Mouse (Mus musculus): ENCODE measurements around the gene Tlr4. TPM values are rescaled to one million over a fixed set of nuclear protein-coding genes. Genes with fewer than 3 reads are reported as not detected.

The Tlr4 gene
- polyA plus RNA-seq, 1 experiment from 2014 or later = 2.5 TPM

DNA sequence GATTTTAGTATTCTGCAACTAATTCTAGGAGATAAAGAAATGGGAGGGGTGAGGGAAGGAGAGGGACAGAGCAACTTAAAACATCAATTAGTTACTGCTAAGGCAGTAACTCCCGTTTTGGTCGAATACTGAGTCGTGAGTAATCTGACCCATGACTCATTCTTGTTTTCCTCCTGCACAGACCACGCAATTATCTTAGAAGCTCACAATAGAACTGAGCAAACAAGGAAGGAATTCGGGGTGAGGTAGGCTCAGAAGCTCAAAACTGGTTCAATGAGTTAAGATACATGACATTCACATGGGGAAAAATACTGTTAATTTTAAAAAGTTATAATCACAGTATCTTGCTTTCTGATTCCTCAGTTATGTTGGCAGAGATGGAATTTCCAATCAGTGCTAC is 1.3 kb downstream of the Tlr4 start:
- Histone ChIP-seq H3K27me3 (ENCODE audit: control insufficient read depth, insufficient read depth, low read depth, low read length) (no peaks in the 10 kb centered on the region), H3K27ac (ENCODE audit: low read length) (no peak overlapping the region), H3K36me3 (ENCODE audit: control insufficient read depth, insufficient read depth) (no peaks in the 10 kb centered on the region), H3K4me3 (ENCODE audit: low read depth, low read length) (peak overlapping the region; percentile 39), H3K9me3 (replicated peaks; ENCODE audit: control insufficient read depth, low read length) (no peaks in the 10 kb centered on the region), H3K4me2 (ENCODE audit: low read depth, low read length) (0 out of 2 replicates have a peak overlapping the region, but pooled peaks have one; percentile 24), H3K4me1 (ENCODE audit: control insufficient read depth, low read depth, low read length) (no peaks in the 10 kb centered on the region), H3K9ac (ENCODE audit: low read depth, low read length) (no peak overlapping the region)
- ATAC-seq (ENCODE audit: low read depth) = peak; percentile 41; the same call in 1 of the 2 replicates
- WGBS (ENCODE audit: insufficient replicate concordance) = 10% methylated on average over 5 of the region's 5 CpGs

- H3K9me3 ChIP-seq (replicated peaks; ENCODE audit: control insufficient read depth, low read length) = no peaks in the 10 kb centered on the region
- H3K36me3 ChIP-seq (ENCODE audit: control insufficient read depth, insufficient read depth) = no peaks in the 10 kb centered on the region
- H3K27me3 ChIP-seq (ENCODE audit: control insufficient read depth, insufficient read depth, low read depth, low read length) = no peaks in the 10 kb centered on the region
- no peak overlapping the region for H3K4me2 ChIP-seq (ENCODE audit: low read depth, low read length)
- no peak overlapping the region for H3K4me3 ChIP-seq (ENCODE audit: low read depth, low read length)
- H3K27ac ChIP-seq (ENCODE audit: low read length) = no peak overlapping the region
- H3K9ac ChIP-seq (ENCODE audit: low read depth, low read length) = no peak overlapping the region
- no peak for ATAC-seq (ENCODE audit: low read depth)
- no peaks in the 10 kb centered on the region for H3K4me1 ChIP-seq (ENCODE audit: control insufficient read depth, low read depth, low read length)
- 69% methylated on average over 2 of the region's 2 CpGs for WGBS (ENCODE audit: insufficient replicate concordance)
Measured at GRCm38 (mm10) chr4:66838071-66838470, 10.7 kb downstream of the Tlr4 start.

DNA sequence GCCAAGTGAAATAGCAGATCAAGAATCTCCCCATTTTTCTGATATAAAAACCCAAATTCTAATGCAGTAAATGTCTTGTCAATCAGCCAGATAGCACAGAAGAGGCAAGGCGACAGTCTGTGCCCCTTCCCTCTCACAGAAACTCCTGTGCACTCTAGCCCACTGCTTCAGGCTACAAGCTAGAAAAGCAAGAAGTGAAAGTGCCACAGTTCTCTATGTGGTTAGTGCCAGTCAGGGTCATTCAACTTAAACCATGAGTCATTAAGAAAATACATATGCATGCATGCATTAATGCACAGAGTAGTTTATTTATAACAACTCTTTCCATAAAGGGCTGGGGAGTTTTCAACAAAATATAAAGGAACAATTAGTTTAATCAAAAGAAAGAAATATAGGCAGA is 15.9 kb downstream of the Tlr4 start:
- Histone ChIP-seq H3K4me3 (ENCODE audit: low read depth, low read length) (no peak overlapping the region), H3K27ac (ENCODE audit: low read length) (no peak overlapping the region), H3K9ac (ENCODE audit: low read depth, low read length) (no peak overlapping the region), H3K9me3 (replicated peaks; ENCODE audit: control insufficient read depth, low read length) (no peaks in the 10 kb centered on the region), H3K36me3 (ENCODE audit: control insufficient read depth, insufficient read depth) (no peaks in the 10 kb centered on the region), H3K27me3 (ENCODE audit: control insufficient read depth, insufficient read depth, low read depth, low read length) (no peaks in the 10 kb centered on the region), H3K4me1 (ENCODE audit: control insufficient read depth, low read depth, low read length) (no peaks in the 10 kb centered on the region), H3K4me2 (ENCODE audit: low read depth, low read length) (no peak overlapping the region)
- no peak for ATAC-seq (ENCODE audit: low read depth)
- 47% methylated on average over 1 of the region's 1 CpGs for WGBS (ENCODE audit: insufficient replicate concordance)

DNA sequence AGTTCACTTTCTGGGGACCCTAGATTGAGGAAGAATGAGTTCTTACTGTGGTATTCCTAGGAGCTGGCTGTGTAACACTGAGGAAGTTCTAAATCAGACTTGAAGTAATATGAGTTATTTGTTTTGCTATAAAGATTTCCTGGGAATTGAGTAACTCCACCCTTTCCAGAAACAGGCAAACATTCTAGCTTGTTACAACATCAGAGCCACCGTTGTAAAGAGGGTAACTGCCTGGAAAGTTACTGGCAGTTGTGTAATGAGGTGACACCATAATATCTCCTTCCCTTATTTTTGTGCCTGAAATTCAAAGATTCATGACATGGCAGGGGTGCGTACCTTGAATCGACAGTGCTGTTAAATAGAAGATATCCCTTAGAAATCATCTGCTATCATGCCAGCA is 24.6 kb downstream of the Tlr4 start:
- no peak overlapping the region for H3K27ac ChIP-seq (ENCODE audit: low read length)
- H3K9ac ChIP-seq (ENCODE audit: low read depth, low read length) = no peak overlapping the region
- H3K27me3 ChIP-seq (ENCODE audit: control insufficient read depth, insufficient read depth, low read depth, low read length) = no peaks in the 10 kb centered on the region
- H3K36me3 ChIP-seq (ENCODE audit: control insufficient read depth, insufficient read depth) = no peaks in the 10 kb centered on the region
- no peak overlapping the region for H3K4me3 ChIP-seq (ENCODE audit: low read depth, low read length)
- H3K9me3 ChIP-seq (replicated peaks; ENCODE audit: control insufficient read depth, low read length) = no peaks in the 10 kb centered on the region
- ATAC-seq (ENCODE audit: low read depth) = no peak
- no peaks in the 10 kb centered on the region for H3K4me1 ChIP-seq (ENCODE audit: control insufficient read depth, low read depth, low read length)
- H3K4me2 ChIP-seq (ENCODE audit: low read depth, low read length) = no peak overlapping the region
- 60% methylated on average over 3 of the region's 3 CpGs for WGBS (ENCODE audit: insufficient replicate concordance)

DNA sequence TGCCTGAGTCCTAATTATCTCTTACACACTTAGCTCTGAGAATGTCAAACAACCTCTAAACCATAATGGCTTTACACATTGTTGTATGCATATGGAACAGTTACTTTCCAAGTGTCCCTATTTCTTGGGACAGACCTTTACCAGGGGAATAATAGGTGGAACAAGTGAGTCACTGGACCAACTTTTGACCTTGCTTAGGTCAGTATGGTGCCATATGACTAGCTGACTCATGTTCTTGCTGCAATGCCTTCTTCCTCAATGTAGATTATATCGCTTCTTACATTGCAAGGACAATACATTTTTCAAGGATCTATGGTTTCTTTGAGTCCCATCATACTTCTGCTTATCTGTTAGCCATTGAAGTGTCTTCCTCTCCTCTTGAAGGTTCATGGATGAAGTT is 29.6 kb downstream of the Tlr4 start:
- Histone ChIP-seq H3K9me3 (replicated peaks; ENCODE audit: control insufficient read depth, low read length) (no peaks in the 10 kb centered on the region), H3K4me3 (ENCODE audit: low read depth, low read length) (no peak overlapping the region), H3K27me3 (ENCODE audit: control insufficient read depth, insufficient read depth, low read depth, low read length) (no peaks in the 10 kb centered on the region), H3K4me1 (ENCODE audit: control insufficient read depth, low read depth, low read length) (no peaks in the 10 kb centered on the region), H3K36me3 (ENCODE audit: control insufficient read depth, insufficient read depth) (no peaks in the 10 kb centered on the region), H3K27ac (ENCODE audit: low read length) (no peak overlapping the region), H3K9ac (ENCODE audit: low read depth, low read length) (no peak overlapping the region), H3K4me2 (ENCODE audit: low read depth, low read length) (no peak overlapping the region)
- ATAC-seq (ENCODE audit: low read depth) = no peak
- 63% methylated on average over 1 of the region's 1 CpGs for WGBS (ENCODE audit: insufficient replicate concordance)

DNA sequence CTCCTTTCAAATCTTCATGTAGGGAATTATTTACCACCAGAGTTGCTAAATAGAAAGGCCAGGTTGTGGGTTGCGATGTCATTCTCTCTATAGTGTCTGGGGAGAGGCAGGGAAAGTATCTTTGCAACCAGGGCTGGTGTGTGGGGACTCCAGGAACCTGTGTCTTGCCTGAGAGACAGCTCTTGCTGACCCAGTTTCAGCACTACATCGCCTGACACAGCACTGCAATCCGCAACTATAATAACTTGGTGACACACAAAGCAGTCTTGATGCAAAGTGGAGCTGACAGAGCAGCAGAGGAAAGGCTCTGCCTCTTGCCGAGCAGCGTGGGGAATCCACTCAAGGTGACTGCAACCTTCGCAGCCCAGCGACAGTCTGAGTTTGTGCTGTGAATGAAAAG is 42.5 kb downstream of the Tlr4 start:
- H3K4me1 ChIP-seq (ENCODE audit: control insufficient read depth, low read depth, low read length) = no peaks in the 10 kb centered on the region

DNA sequence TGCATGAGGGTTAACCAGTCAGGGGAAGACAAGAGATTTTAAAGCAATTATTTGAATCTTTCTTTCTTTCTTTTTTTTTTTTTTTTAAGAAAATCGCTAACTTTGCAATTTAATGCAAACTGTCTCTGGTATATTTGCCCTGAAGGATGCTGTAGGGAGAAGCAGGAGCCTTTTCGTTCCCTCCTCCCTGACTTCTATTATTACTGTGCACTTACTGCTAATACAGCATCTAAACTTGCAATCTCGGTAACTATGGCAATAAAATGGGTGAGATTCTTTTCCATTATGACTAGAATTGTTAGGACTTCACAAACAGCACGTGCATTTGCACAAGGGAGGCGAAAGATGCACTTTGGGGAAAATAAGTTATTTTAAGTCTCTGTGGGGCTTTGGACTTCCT is 44.6 kb downstream of the Tlr4 start:
- Histone ChIP-seq H3K4me1 (ENCODE audit: control insufficient read depth, low read depth, low read length) (no peaks in the 10 kb centered on the region), H3K9me3 (replicated peaks; ENCODE audit: control insufficient read depth, low read length) (no peaks in the 10 kb centered on the region), H3K27ac (ENCODE audit: low read length) (no peak overlapping the region), H3K36me3 (ENCODE audit: control insufficient read depth, insufficient read depth) (no peaks in the 10 kb centered on the region), H3K4me2 (ENCODE audit: low read depth, low read length) (no peak overlapping the region), H3K27me3 (ENCODE audit: control insufficient read depth, insufficient read depth, low read depth, low read length) (no peaks in the 10 kb centered on the region), H3K9ac (ENCODE audit: low read depth, low read length) (no peak overlapping the region), H3K4me3 (ENCODE audit: low read depth, low read length) (no peak overlapping the region)
- WGBS (ENCODE audit: insufficient replicate concordance) = 56% methylated on average over 5 of the region's 5 CpGs
- ATAC-seq (ENCODE audit: low read depth) = no peak

More for the DNA sequence above, 42.5 kb downstream of the Tlr4 start:
- ATAC-seq (ENCODE audit: low read depth) = no peak
- Histone ChIP-seq H3K9me3 (replicated peaks; ENCODE audit: control insufficient read depth, low read length) (no peaks in the 10 kb centered on the region), H3K4me3 (ENCODE audit: low read depth, low read length) (no peak overlapping the region), H3K27ac (ENCODE audit: low read length) (no peak overlapping the region), H3K27me3 (ENCODE audit: control insufficient read depth, insufficient read depth, low read depth, low read length) (no peaks in the 10 kb centered on the region), H3K4me2 (ENCODE audit: low read depth, low read length) (no peak overlapping the region), H3K9ac (ENCODE audit: low read depth, low read length) (no peak overlapping the region), H3K36me3 (ENCODE audit: control insufficient read depth, insufficient read depth) (no peaks in the 10 kb centered on the region)
- 79% methylated on average over 7 of the region's 7 CpGs for WGBS (ENCODE audit: insufficient replicate concordance)

- no peaks in the 10 kb centered on the region for H3K4me1 ChIP-seq (ENCODE audit: control insufficient read depth, low read depth, low read length)
- H3K36me3 ChIP-seq (ENCODE audit: control insufficient read depth, insufficient read depth) = no peaks in the 10 kb centered on the region
- ATAC-seq (ENCODE audit: low read depth) = no peak
- no peak overlapping the region for H3K4me3 ChIP-seq (ENCODE audit: low read depth, low read length)
- H3K27me3 ChIP-seq (ENCODE audit: control insufficient read depth, insufficient read depth, low read depth, low read length) = no peaks in the 10 kb centered on the region
- H3K4me2 ChIP-seq (ENCODE audit: low read depth, low read length) = no peak overlapping the region
- no peaks in the 10 kb centered on the region for H3K9me3 ChIP-seq (replicated peaks; ENCODE audit: control insufficient read depth, low read length)
- no peak overlapping the region for H3K9ac ChIP-seq (ENCODE audit: low read depth, low read length)
- no peak overlapping the region for H3K27ac ChIP-seq (ENCODE audit: low read length)
Measured at GRCm38 (mm10) chr4:66873342-66873741, 46.0 kb downstream of the Tlr4 start.

- H3K27ac ChIP-seq (ENCODE audit: low read length) = no peak overlapping the region
- WGBS (ENCODE audit: insufficient replicate concordance) = 46% methylated on average over 4 of the region's 4 CpGs
- H3K9ac ChIP-seq (ENCODE audit: low read depth, low read length) = no peak overlapping the region
- no peaks in the 10 kb centered on the region for H3K36me3 ChIP-seq (ENCODE audit: control insufficient read depth, insufficient read depth)
- H3K4me1 ChIP-seq (ENCODE audit: control insufficient read depth, low read depth, low read length) = no peaks in the 10 kb centered on the region
- no peak for ATAC-seq (ENCODE audit: low read depth)
- no peaks in the 10 kb centered on the region for H3K27me3 ChIP-seq (ENCODE audit: control insufficient read depth, insufficient read depth, low read depth, low read length)
- no peaks in the 10 kb centered on the region for H3K9me3 ChIP-seq (replicated peaks; ENCODE audit: control insufficient read depth, low read length)
- no peak overlapping the region for H3K4me3 ChIP-seq (ENCODE audit: low read depth, low read length)
- H3K4me2 ChIP-seq (ENCODE audit: low read depth, low read length) = no peak overlapping the region
Measured at GRCm38 (mm10) chr4:66875751-66876150, 48.4 kb downstream of the Tlr4 start.

GRCm38 (mm10) chr4:66877609-66878008 is 50.2 kb downstream of the Tlr4 start:
- no peak for ATAC-seq (ENCODE audit: low read depth)
- no peak overlapping the region for H3K9ac ChIP-seq (ENCODE audit: low read depth, low read length)
- WGBS (ENCODE audit: insufficient replicate concordance) = 61% methylated on average over 11 of the region's 11 CpGs
- H3K36me3 ChIP-seq (ENCODE audit: control insufficient read depth, insufficient read depth) = no peaks in the 10 kb centered on the region
- no peak overlapping the region for H3K4me2 ChIP-seq (ENCODE audit: low read depth, low read length)
- H3K27ac ChIP-seq (ENCODE audit: low read length) = no peak overlapping the region
- H3K4me1 ChIP-seq (ENCODE audit: control insufficient read depth, low read depth, low read length) = no peaks in the 10 kb centered on the region
- no peaks in the 10 kb centered on the region for H3K9me3 ChIP-seq (replicated peaks; ENCODE audit: control insufficient read depth, low read length)
- H3K27me3 ChIP-seq (ENCODE audit: control insufficient read depth, insufficient read depth, low read depth, low read length) = no peaks in the 10 kb centered on the region
- H3K4me3 ChIP-seq (ENCODE audit: low read depth, low read length) = no peak overlapping the region

Measured in liver, embryonic 16.5 days (tissue).